Mouse (Mus musculus): Measurements from ENCODE around the gene Ppp6r3.

The Ppp6r3 gene

GRCm38 (mm10) chr19:3434641-3435040 is 140.9 kb downstream of the Ppp6r3 start:
- no peak for DNase-seq (ENCODE audit: low spot score in 2 of 2)

DNA sequence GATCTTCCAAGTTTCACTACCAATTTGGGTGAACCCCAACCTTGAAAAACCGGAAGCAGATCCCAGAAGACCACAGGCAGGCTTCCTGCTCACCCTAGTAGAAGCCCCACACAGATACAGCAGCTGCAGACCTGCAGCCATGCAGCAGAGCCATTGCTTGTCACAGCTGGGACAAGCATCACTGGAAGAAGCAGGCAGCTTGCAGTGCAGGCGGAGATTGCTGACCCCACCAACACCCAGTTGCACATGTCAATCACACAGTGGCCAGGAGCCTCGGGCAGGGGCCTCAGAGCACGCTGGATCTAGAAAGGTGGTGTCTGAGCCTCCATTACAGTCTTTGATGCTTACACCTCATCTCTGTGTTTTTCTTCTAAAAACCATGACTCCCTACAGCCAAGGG is 141.4 kb downstream of the Ppp6r3 start:
- DNase-seq (ENCODE audit: low spot score in 2 of 2), result no peak

- no peak for DNase-seq (ENCODE audit: low spot score in 2 of 2)
Observed at GRCm38 (mm10) chr19:3431969-3432368, 143.6 kb downstream of the Ppp6r3 start.

- DNase-seq (ENCODE audit: low spot score in 2 of 2), result no peak
Observed at GRCm38 (mm10) chr19:3431066-3431465, 144.5 kb downstream of the Ppp6r3 start.

GRCm38 (mm10) chr19:3429156-3429816 is 146.3 kb downstream of the Ppp6r3 start:
- DNase-seq (ENCODE audit: low spot score in 2 of 2), result no peak

GRCm38 (mm10) chr19:3428057-3428830 is 147.3 kb downstream of the Ppp6r3 start:
- no peak for DNase-seq (ENCODE audit: low spot score in 2 of 2)

DNA sequence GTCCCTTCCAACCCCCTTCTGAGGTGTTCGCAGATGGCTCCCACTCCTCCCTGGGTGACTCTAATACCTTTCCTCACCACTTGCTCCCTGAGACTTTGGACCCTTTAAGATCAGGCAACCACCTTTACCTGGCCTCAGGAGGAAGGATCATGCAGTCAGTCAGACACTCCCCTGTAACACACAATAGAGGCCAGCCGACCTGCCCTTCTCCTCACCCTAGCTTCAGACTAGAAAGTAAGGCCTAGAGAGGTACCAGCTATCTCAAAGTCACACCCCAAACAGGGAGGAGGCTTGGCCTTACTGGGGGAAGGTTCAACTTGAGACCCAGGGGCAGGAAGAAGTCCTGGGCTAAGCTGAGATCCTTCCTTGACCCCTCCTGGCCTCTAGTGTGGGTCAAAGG is 151.3 kb downstream of the Ppp6r3 start:
- DNase-seq (ENCODE audit: low spot score in 2 of 2), result no peak

DNA sequence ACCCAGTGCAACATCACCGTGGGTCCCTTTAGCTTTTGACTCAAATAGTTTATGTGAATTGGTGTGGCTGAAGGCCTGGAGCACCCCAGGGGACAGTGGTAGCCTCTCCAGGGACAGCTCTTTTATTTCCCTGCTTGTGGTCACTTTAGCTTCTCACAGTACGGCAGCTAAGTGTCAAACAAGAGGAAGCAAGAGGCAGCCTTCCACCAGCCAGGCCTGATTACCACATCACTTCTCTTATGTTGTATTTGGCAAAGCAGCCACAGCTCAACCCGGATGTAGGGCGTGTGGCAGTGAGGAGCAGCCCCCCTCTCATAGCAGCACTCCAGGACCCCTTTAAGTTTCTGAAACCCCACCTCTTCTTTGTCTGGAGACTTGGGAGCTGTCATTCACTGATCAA is 152.6 kb downstream of the Ppp6r3 start:
- DNase-seq (ENCODE audit: low spot score in 2 of 2), result no peak

DNA sequence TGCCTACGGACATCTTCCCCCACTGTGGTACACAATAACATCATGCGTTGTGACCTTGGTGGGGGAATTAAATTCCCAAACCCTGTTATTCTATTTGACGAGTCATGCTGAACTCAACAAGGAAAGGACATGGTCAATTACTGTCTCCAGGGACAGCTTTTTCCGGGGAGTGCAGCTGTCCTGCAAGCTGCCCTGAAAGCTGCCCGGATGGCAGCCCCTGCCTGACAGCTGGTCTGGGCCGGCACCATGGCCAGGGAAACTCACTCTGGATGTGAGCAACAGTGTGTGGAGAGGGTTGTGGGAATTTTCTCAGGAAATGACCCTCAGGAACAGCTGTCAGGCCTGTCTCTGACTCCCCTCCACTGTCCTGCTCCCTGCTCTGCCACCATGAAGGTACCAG is 153.1 kb downstream of the Ppp6r3 start:
- DNase-seq (ENCODE audit: low spot score in 2 of 2), result no peak

- DNase-seq (ENCODE audit: low spot score in 2 of 2), result peak; percentile 62
Observed at GRCm38 (mm10) chr19:3419251-3419650, 156.3 kb downstream of the Ppp6r3 start.

DNA sequence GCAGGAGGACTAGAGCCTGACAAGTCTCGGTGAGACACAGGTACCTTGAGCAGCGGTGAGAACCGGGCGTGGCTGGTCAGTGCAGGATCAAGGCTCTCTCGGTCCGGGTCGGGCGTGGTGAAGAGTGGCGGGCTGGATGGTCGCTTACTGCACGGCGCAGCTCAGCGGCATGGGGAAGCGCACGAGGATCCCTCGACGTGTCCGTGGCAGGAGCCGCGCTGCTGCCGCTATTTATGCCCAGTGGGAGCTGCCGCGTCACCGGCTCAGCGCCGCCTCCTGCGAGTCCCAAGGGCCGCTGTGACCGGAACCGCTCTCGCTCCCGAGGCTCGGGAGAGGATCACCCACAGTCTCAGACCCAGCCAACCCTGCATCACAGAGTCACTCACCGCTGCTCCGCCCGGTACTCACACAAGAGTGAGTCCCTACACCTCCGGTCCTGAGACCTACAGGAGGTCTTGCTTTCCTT is 161.2 kb downstream of the Ppp6r3 start, which contains the start of gene Gal:
Gene Gal, minus strand, starts transcription at position 277 of the 466 bp plus-strand sequence.
- DNase-seq (ENCODE audit: low spot score in 2 of 2), result no peak

GRCm38 (mm10) chr19:3405531-3406281 is 169.8 kb downstream of the Ppp6r3 start:
- DNase-seq (ENCODE audit: low spot score in 2 of 2), result no peak
